Mouse (Mus musculus) midbrain, embryonic 14.5 days (tissue): ENCODE measurements around the gene Rel. TPM values are rescaled to one million over a fixed set of nuclear protein-coding genes. Genes with fewer than 3 reads are reported as not detected.
A peak's percentile ranks its signal among the peaks of the same experiment; 100 is the strongest.

Source experiments
- ATAC-seq: fragments of 200-750 bp; cut with Nextera tagmentation; 2 replicates; pipeline ENCODE4 v1.8.0; 2017; ENCODE audit warnings: moderate number of reproducible peaks, moderate library complexity; ENCODE audit not compliant: low FRiP score, low TSS enrichment
- DNase-seq: peaks from one replicate; pipeline ENCODE4 v3.0.0-alpha.2; 2015
- H3K27ac ChIP-seq: fragments of 300-500 bp; sonication (generic); replicated peaks from 2 replicates; pipeline ENCODE4 v1.5.1; 2014; ENCODE audit warnings: mild to moderate bottlenecking, low read depth, low read length, moderate library complexity
- H3K27me3 ChIP-seq: fragments of 300-500 bp; sonication (generic); 2 replicates; pipeline ENCODE4 v1.6.1; 2014; ENCODE audit warnings: low read length, control low read depth, mixed read lengths; ENCODE audit not compliant: control insufficient read depth, insufficient read depth
- H3K36me3 ChIP-seq: fragments of 300-500 bp; sonication (generic); 2 replicates; pipeline ENCODE4 v1.6.1; 2014; ENCODE audit warnings: low read length, control low read depth; ENCODE audit not compliant: control insufficient read depth, insufficient read depth
- H3K4me1 ChIP-seq: fragments of 300-500 bp; sonication (generic); 2 replicates; pipeline ENCODE4 v1.6.1; 2014; ENCODE audit warnings: mild to moderate bottlenecking, antibody characterized with exemption, low read length, control low read depth; ENCODE audit not compliant: control insufficient read depth, insufficient read depth
- H3K4me2 ChIP-seq: fragments of 300-500 bp; sonication (generic); 2 replicates; pipeline ENCODE4 v1.6.1; 2014; ENCODE audit warnings: mild to moderate bottlenecking, low read length, moderate library complexity
- H3K4me3 ChIP-seq: fragments of 300-500 bp; sonication (generic); replicated peaks from 2 replicates; pipeline ENCODE4 v1.5.1; 2014; ENCODE audit warnings: low read depth, low read length
- H3K9ac ChIP-seq: fragments of 300-500 bp; sonication (generic); replicated peaks from 2 replicates; pipeline ENCODE4 v1.6.1; 2014; ENCODE audit warnings: mild to moderate bottlenecking, low read length, moderate library complexity
- H3K9me3 ChIP-seq: fragments of 300-500 bp; sonication (generic); 2 replicates; pipeline ENCODE4 v1.6.1; 2016; ENCODE audit warnings: low read length, control low read depth, mixed read lengths; ENCODE audit not compliant: control insufficient read depth
- WGBS: fragments of 180-500 bp; shearing (Covaris S2); extraction: QIAGEN DNeasy Blood & Tissue Kit; methylation state at CpG from one replicate; pipeline ENCODE4 v1.1.7; 2014; 5-methylcytosine and 5-hydroxymethylcytosine counted together
- polyA plus RNA-seq: library from polyadenylated mRNA; unstranded; fragments of >200 nt; fragmentation: Nextera tagmentation; extraction: Ambion mirVana; gene quantifications from 2 replicates; pipeline ENCODE4 v1.2.1, GENCODE M21; 2014

The Rel gene
- polyA plus RNA-seq, 1 experiment from 2014 or later = 0.30 TPM

GRCm38 (mm10) chr11:23734749-23735286 is 36.0 kb downstream of the Rel start:
- Histone ChIP-seq H3K4me2 (no peak overlapping the region), H3K36me3 (peaks cover 19% of the 10 kb centered on the region), H3K4me1 (no peaks in the 10 kb centered on the region), H3K27me3 (no peaks in the 10 kb centered on the region), H3K27ac (no peak overlapping the region), H3K9me3 (no peaks in the 10 kb centered on the region), H3K9ac (no peak overlapping the region), H3K4me3 (no peak overlapping the region)
- no peak for DNase-seq
- WGBS = 93% methylated on average over 6 of the region's 6 CpGs
- no peak for ATAC-seq

GRCm38 (mm10) chr11:23732840-23733239 is 37.9 kb downstream of the Rel start:
- Histone ChIP-seq H3K36me3 (peaks cover 36% of the 10 kb centered on the region), H3K4me1 (no peaks in the 10 kb centered on the region), H3K9ac (no peak overlapping the region), H3K9me3 (no peaks in the 10 kb centered on the region), H3K27ac (no peak overlapping the region), H3K27me3 (no peaks in the 10 kb centered on the region), H3K4me2 (no peak overlapping the region), H3K4me3 (no peak overlapping the region)
- ATAC-seq (no peak), DNase-seq (no peak)
- WGBS = 97% methylated on average over 1 of the region's 1 CpGs

- H3K4me1 ChIP-seq = no peaks in the 10 kb centered on the region
- DNase-seq = no peak
- H3K9me3 ChIP-seq = no peaks in the 10 kb centered on the region
- H3K9ac ChIP-seq = no peak overlapping the region
- ATAC-seq = no peak
- no peak overlapping the region for H3K27ac ChIP-seq
- no peak overlapping the region for H3K4me2 ChIP-seq
- H3K27me3 ChIP-seq = no peaks in the 10 kb centered on the region
- H3K36me3 ChIP-seq = peaks cover 62% of the 10 kb centered on the region
- H3K4me3 ChIP-seq = no peak overlapping the region
- WGBS = 94% methylated on average over 4 of the region's 4 CpGs
Measured at GRCm38 (mm10) chr11:23730120-23730519, 40.6 kb downstream of the Rel start.

- no peaks in the 10 kb centered on the region for H3K27me3 ChIP-seq
- WGBS = 96% methylated on average over 2 of the region's 2 CpGs
- H3K36me3 ChIP-seq = peaks cover 68% of the 10 kb centered on the region
- H3K4me3 ChIP-seq = no peak overlapping the region
- ATAC-seq (no peak), DNase-seq (no peak)
- H3K27ac ChIP-seq = no peak overlapping the region
- no peak overlapping the region for H3K4me2 ChIP-seq
- H3K4me1 ChIP-seq = no peaks in the 10 kb centered on the region
- no peak overlapping the region for H3K9ac ChIP-seq
- no peaks in the 10 kb centered on the region for H3K9me3 ChIP-seq
Measured at GRCm38 (mm10) chr11:23728186-23728585, 42.6 kb downstream of the Rel start.

- Histone ChIP-seq H3K27me3 (no peaks in the 10 kb centered on the region), H3K9me3 (no peaks in the 10 kb centered on the region), H3K27ac (no peak overlapping the region), H3K4me1 (no peaks in the 10 kb centered on the region), H3K4me2 (no peak overlapping the region), H3K36me3 (peaks cover 75% of the 10 kb centered on the region), H3K4me3 (no peak overlapping the region), H3K9ac (no peak overlapping the region)
- no peak for ATAC-seq
- no peak for DNase-seq
- WGBS = 93% methylated on average over 2 of the region's 2 CpGs
Measured at GRCm38 (mm10) chr11:23726441-23726840, 44.3 kb downstream of the Rel start.

DNA sequence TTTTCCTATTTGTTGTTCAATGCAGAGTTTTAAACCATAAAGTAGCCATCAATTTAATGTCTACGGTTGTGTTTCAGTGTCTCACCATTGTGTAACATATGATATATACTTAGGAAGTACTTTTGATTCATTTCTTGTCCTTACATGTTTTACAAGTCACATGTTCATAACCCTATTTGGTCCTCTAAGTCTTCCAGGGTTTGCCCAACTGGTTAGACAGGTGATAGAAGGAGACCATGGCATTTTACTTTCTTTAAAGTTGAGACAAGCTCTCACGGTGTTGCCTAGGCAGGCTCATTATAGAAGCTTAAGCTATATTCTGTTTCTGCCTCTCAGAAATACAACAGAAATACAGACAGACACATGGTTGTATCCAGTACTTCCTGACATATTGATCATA is 44.9 kb downstream of the Rel start:
- Histone ChIP-seq H3K9ac (no peak overlapping the region), H3K4me1 (no peaks in the 10 kb centered on the region), H3K27me3 (no peaks in the 10 kb centered on the region), H3K4me3 (no peak overlapping the region), H3K4me2 (no peak overlapping the region), H3K27ac (no peak overlapping the region), H3K36me3 (peaks cover 76% of the 10 kb centered on the region), H3K9me3 (no peaks in the 10 kb centered on the region)
- no peak for ATAC-seq
- no peak for DNase-seq
- 94% methylated on average over 2 of the region's 2 CpGs for WGBS

- no peak overlapping the region for H3K4me3 ChIP-seq
- no peak overlapping the region for H3K4me2 ChIP-seq
- no peak overlapping the region for H3K27ac ChIP-seq
- H3K9me3 ChIP-seq = no peaks in the 10 kb centered on the region
- DNase-seq (no peak), ATAC-seq (0 out of 2 replicates have a peak, but pooled peaks have one; percentile 17)
- no peak overlapping the region for H3K9ac ChIP-seq
- H3K4me1 ChIP-seq = no peaks in the 10 kb centered on the region
- H3K36me3 ChIP-seq = peaks cover 80% of the 10 kb centered on the region
- H3K27me3 ChIP-seq = no peaks in the 10 kb centered on the region
- WGBS = 9% methylated on average over 2 of the region's 2 CpGs
Measured at GRCm38 (mm10) chr11:23722326-23722725, 48.4 kb downstream of the Rel start.

DNA sequence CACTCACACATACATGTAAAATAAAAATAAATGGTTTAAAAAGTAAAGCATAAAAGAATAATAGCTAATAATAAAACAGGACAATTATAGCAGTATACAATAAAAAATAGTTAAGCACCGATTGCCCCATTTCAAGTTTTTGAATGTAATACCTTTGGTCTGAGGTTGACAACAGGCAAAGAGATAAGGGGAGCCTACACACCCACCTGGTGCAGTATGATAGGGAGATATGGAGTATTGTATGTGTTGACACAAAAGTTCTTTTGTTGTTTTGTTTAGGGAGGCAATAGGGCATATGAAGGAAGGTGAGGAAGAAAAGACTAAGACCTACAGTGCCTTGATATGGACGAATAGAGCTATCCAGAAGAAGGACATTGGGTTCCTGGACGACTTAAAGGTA is 50.9 kb downstream of the Rel start:
- no peaks in the 10 kb centered on the region for H3K9me3 ChIP-seq
- H3K4me2 ChIP-seq = no peak overlapping the region
- 84% methylated on average over 3 of the region's 3 CpGs for WGBS
- DNase-seq (no peak), ATAC-seq (no peak)
- H3K36me3 ChIP-seq = peaks cover 80% of the 10 kb centered on the region
- no peak overlapping the region for H3K27ac ChIP-seq
- H3K4me1 ChIP-seq = no peaks in the 10 kb centered on the region
- H3K27me3 ChIP-seq = no peaks in the 10 kb centered on the region
- no peak overlapping the region for H3K9ac ChIP-seq
- H3K4me3 ChIP-seq = no peak overlapping the region

- Histone ChIP-seq H3K27ac (no peak overlapping the region), H3K36me3 (peaks cover 87% of the 10 kb centered on the region), H3K27me3 (no peaks in the 10 kb centered on the region), H3K4me1 (no peaks in the 10 kb centered on the region), H3K9me3 (no peaks in the 10 kb centered on the region), H3K9ac (no peak overlapping the region), H3K4me3 (no peak overlapping the region), H3K4me2 (no peak overlapping the region)
- DNase-seq = no peak
- ATAC-seq = no peak
- WGBS = 100% methylated on average over 2 of the region's 2 CpGs
Measured at GRCm38 (mm10) chr11:23718856-23719255, 51.9 kb downstream of the Rel start.
